ENCODE assay signal across 14 mouse cellular contexts in genomic region chr3:108392793-108393192, GRCm38 (mm10). TPM values are rescaled to one million over a fixed set of nuclear protein-coding genes. Genes with fewer than 3 reads are reported as not detected.
DNase-seq lines count a peak whose midpoint lies in the region; ATAC-seq and TF ChIP-seq lines count a peak whose summit lies in the region.
"Had no signal": no experiment of that assay in that cellular context is flagged by ENCODE, and none has a peak within 500 bp of the region (broad histone marks: within the 10 kb centered on the region; RNA-seq: fewer than 3 reads in every experiment).

No protein-coding gene starts in this region.

- no peak overlapping the region for H3K27ac ChIP-seq in forebrain, embryonic 13.5 days
- H3K27ac ChIP-seq in forebrain, embryonic 16.5 days (ENCODE audit: low read length), result no peak overlapping the region
- 0 out of 2 replicates have a peak overlapping the region, but pooled peaks have one; percentile 61 for H3K27ac ChIP-seq in kidney, postnatal 0 days
- H3K27ac ChIP-seq in kidney, embryonic 14.5 days (ENCODE audit: low read depth, low read length), result no peak overlapping the region
- no peak overlapping the region for H3K27ac ChIP-seq in stomach, embryonic 14.5 days (ENCODE audit: low read length)
- no peak overlapping the region for H3K27ac ChIP-seq in stomach, postnatal 0 days (replicated peaks)
- H3K27ac ChIP-seq: limb, embryonic 15.5 days had no signal

- no peaks in the 10 kb centered on the region for H3K27me3 ChIP-seq in forebrain, embryonic 13.5 days
- no peaks in the 10 kb centered on the region for H3K27me3 ChIP-seq in forebrain, embryonic 16.5 days (replicated peaks; ENCODE audit: control insufficient read depth, insufficient read depth, low read length)
- no peaks in the 10 kb centered on the region for H3K27me3 ChIP-seq in kidney, postnatal 0 days (ENCODE audit: insufficient read depth, low read length)
- H3K27me3 ChIP-seq in kidney, embryonic 14.5 days (ENCODE audit: control insufficient read depth, insufficient read depth, low read length), result no peaks in the 10 kb centered on the region
- H3K27me3 ChIP-seq in stomach, embryonic 14.5 days (ENCODE audit: control insufficient read depth, insufficient read depth, low read length), result no peaks in the 10 kb centered on the region
- H3K27me3 ChIP-seq in stomach, postnatal 0 days (ENCODE audit: control insufficient read depth, insufficient read depth, low read length), result no peaks in the 10 kb centered on the region
- H3K27me3 ChIP-seq: limb, embryonic 15.5 days had no signal

- H3K4me2 ChIP-seq in forebrain, embryonic 13.5 days, result no peak overlapping the region
- H3K4me2 ChIP-seq in forebrain, embryonic 16.5 days (ENCODE audit: low read length), result no peak overlapping the region
- H3K4me2 ChIP-seq in kidney, postnatal 0 days (ENCODE audit: low read length), result peak overlapping the region; percentile 29
- H3K4me2 ChIP-seq in kidney, embryonic 14.5 days (replicated peaks; ENCODE audit: low read depth, low read length), result no peak overlapping the region
- peak overlapping the region; percentile 10; the same call in 1 of the 2 replicates for H3K4me2 ChIP-seq in stomach, embryonic 14.5 days (replicated peaks; ENCODE audit: low read depth, low read length)
- H3K4me2 ChIP-seq in stomach, postnatal 0 days (replicated peaks; ENCODE audit: low read depth), result no peak overlapping the region
- H3K4me2 ChIP-seq: limb, embryonic 15.5 days had no signal

- TF ChIP-seq EP300 in stomach, postnatal 0 days (optimal IDR thresholded peaks at IDR 0.05), result no peak

- WGBS in forebrain, embryonic 13.5 days, result 51% methylated on average over 15 of the region's 15 CpGs
- WGBS in forebrain, embryonic 16.5 days, result 54% methylated on average over 15 of the region's 15 CpGs
- 55% methylated on average over 15 of the region's 15 CpGs for WGBS in kidney, postnatal 0 days
- WGBS in kidney, embryonic 14.5 days, result 61% methylated on average over 15 of the region's 15 CpGs
- WGBS in stomach, embryonic 14.5 days, result 55% methylated on average over 15 of the region's 15 CpGs
- WGBS in stomach, postnatal 0 days, result 65% methylated on average over 12 of the region's 15 CpGs

- DNase-seq in kidney, postnatal 0 days (ENCODE audit: low spot score), result no peak
- DNase-seq in stomach, postnatal 0 days (ENCODE audit: low spot score), result no peak
- DNase-seq in urinary bladder, postnatal 25 days (ENCODE audit: low spot score), result no peak
- no peak for DNase-seq in left cerebral cortex, postnatal 14 days (ENCODE audit: low spot score in 2 of 2)
- DNase-seq: adrenal gland, adult 2 months; cerebellum, adult 11 months; spleen, adult 18-20 months had no signal

- no peak overlapping the region for H3K4me3 ChIP-seq in forebrain, embryonic 13.5 days
- no peak overlapping the region for H3K4me3 ChIP-seq in forebrain, embryonic 16.5 days (replicated peaks; ENCODE audit: low read length)
- no peak overlapping the region for H3K4me3 ChIP-seq in kidney, postnatal 0 days (replicated peaks; ENCODE audit: low read depth, low read length)
- H3K4me3 ChIP-seq in kidney, embryonic 14.5 days (ENCODE audit: low read length), result no peak overlapping the region
- no peak overlapping the region for H3K4me3 ChIP-seq in stomach, embryonic 14.5 days (ENCODE audit: low read depth, low read length)
- no peak overlapping the region for H3K4me3 ChIP-seq in stomach, postnatal 0 days (ENCODE audit: low read depth, low read length)
- H3K4me3 ChIP-seq: limb, embryonic 15.5 days had no signal

- H3K36me3 ChIP-seq in forebrain, embryonic 13.5 days (ENCODE audit: poor library complexity, severe bottlenecking), result peaks cover 74% of the 10 kb centered on the region
- peaks cover 23% of the 10 kb centered on the region for H3K36me3 ChIP-seq in forebrain, embryonic 16.5 days (ENCODE audit: control insufficient read depth, insufficient read depth)
- peaks cover 22% of the 10 kb centered on the region for H3K36me3 ChIP-seq in kidney, postnatal 0 days (ENCODE audit: insufficient read depth, low read length)
- H3K36me3 ChIP-seq in kidney, embryonic 14.5 days (ENCODE audit: control insufficient read depth, insufficient read depth, low read length), result peaks cover 35% of the 10 kb centered on the region
- peaks cover under 1% of the 10 kb centered on the region for H3K36me3 ChIP-seq in stomach, embryonic 14.5 days (ENCODE audit: control insufficient read depth, insufficient read depth, low read length)
- H3K36me3 ChIP-seq in stomach, postnatal 0 days (ENCODE audit: control insufficient read depth, insufficient read depth, low read length), result no peaks in the 10 kb centered on the region; the same call in 1 of the 2 replicates

- H3K4me1 ChIP-seq in forebrain, embryonic 13.5 days, result peaks cover 17% of the 10 kb centered on the region; the same call in 1 of the 2 replicates
- peaks cover 9% of the 10 kb centered on the region for H3K4me1 ChIP-seq in forebrain, embryonic 16.5 days (replicated peaks; ENCODE audit: control insufficient read depth, insufficient read depth, low read length)
- peaks cover 5% of the 10 kb centered on the region for H3K4me1 ChIP-seq in kidney, postnatal 0 days (replicated peaks; ENCODE audit: insufficient read depth, low read length)
- H3K4me1 ChIP-seq in kidney, embryonic 14.5 days (ENCODE audit: control insufficient read depth, insufficient read depth, low read length), result peaks cover 13% of the 10 kb centered on the region; the same call in 1 of the 2 replicates
- peaks cover 13% of the 10 kb centered on the region; the same call in 1 of the 2 replicates for H3K4me1 ChIP-seq in stomach, embryonic 14.5 days (ENCODE audit: control insufficient read depth, insufficient read depth, low read length)
- H3K4me1 ChIP-seq in stomach, postnatal 0 days (replicated peaks; ENCODE audit: control insufficient read depth, insufficient read depth), result no peaks in the 10 kb centered on the region; the same call in 1 of the 2 replicates

- H3K9ac ChIP-seq in forebrain, embryonic 13.5 days, result peak overlapping the region; percentile 16
- no peak overlapping the region for H3K9ac ChIP-seq in forebrain, embryonic 16.5 days (replicated peaks; ENCODE audit: low read depth, low read length)
- H3K9ac ChIP-seq in kidney, postnatal 0 days (ENCODE audit: low read depth, low read length), result 0 out of 2 replicates have a peak overlapping the region, but pooled peaks have one; percentile 3
- H3K9ac ChIP-seq in kidney, embryonic 14.5 days (ENCODE audit: low read depth, low read length), result no peak overlapping the region
- no peak overlapping the region for H3K9ac ChIP-seq in stomach, embryonic 14.5 days (replicated peaks; ENCODE audit: low read depth, low read length)
- no peak overlapping the region for H3K9ac ChIP-seq in stomach, postnatal 0 days (ENCODE audit: low read length)
- H3K9ac ChIP-seq: limb, embryonic 15.5 days had no signal

- no peak for ATAC-seq in forebrain, embryonic 13.5 days
- ATAC-seq in forebrain, embryonic 16.5 days, result no peak
- ATAC-seq in kidney, postnatal 0 days (replicated peaks; ENCODE audit: low FRiP score, low read depth), result no peak
- no peak for ATAC-seq in kidney, embryonic 14.5 days (ENCODE audit: low FRiP score, low TSS enrichment)
- no peak for ATAC-seq in stomach, embryonic 14.5 days (ENCODE audit: insufficient number of reproducible peaks, insufficient read depth, low FRiP score, low read depth)
- ATAC-seq in stomach, postnatal 0 days (ENCODE audit: low FRiP score, low TSS enrichment), result no peak

- no peaks in the 10 kb centered on the region for H3K9me3 ChIP-seq in forebrain, embryonic 13.5 days (replicated peaks)
- no peaks in the 10 kb centered on the region for H3K9me3 ChIP-seq in forebrain, embryonic 16.5 days (ENCODE audit: control insufficient read depth, low read length)
- no peaks in the 10 kb centered on the region for H3K9me3 ChIP-seq in kidney, postnatal 0 days (replicated peaks; ENCODE audit: low read length)
- no peaks in the 10 kb centered on the region for H3K9me3 ChIP-seq in kidney, embryonic 14.5 days (ENCODE audit: control insufficient read depth, low read length)
- no peaks in the 10 kb centered on the region for H3K9me3 ChIP-seq in stomach, embryonic 14.5 days (ENCODE audit: control insufficient read depth, low read depth, low read length)
- H3K9me3 ChIP-seq in stomach, postnatal 0 days (ENCODE audit: control insufficient read depth, low read length), result no peaks in the 10 kb centered on the region
- H3K9me3 ChIP-seq: limb, embryonic 15.5 days had no signal

- intact Hi-C loops in left cerebral cortex, postnatal 14 days (cut with DNase I), result no loop called here

- TF ChIP-seq CTCF in kidney, postnatal 0 days (IDR thresholded peaks at IDR 0.05; ENCODE audit: low read depth), result no peak
- TF ChIP-seq CTCF in stomach, postnatal 0 days (IDR thresholded peaks at IDR 0.05; ENCODE audit: low read depth), result no peak

RNA-seq across cellular contexts. Expression of gene Psrc1, which starts 9.2 kb away (rescaled TPM):
- 68.6 and 68.9 TPM in 2 replicates for polyA plus RNA-seq in forebrain, embryonic 13.5 days (2015; fragmentation: Nextera tagmentation; extraction: Ambion mirVana)
- 29.0 and 29.2 TPM in 2 replicates for polyA plus RNA-seq in forebrain, embryonic 16.5 days (2015; fragmentation: Nextera tagmentation; extraction: Ambion mirVana)
- polyA plus RNA-seq in kidney, postnatal 0 days (2015; fragmentation: Nextera tagmentation; extraction: Ambion mirVana), result 19.0 and 20.4 TPM in 2 replicates
- 48.9 and 51.4 TPM in 2 replicates for polyA plus RNA-seq in kidney, embryonic 14.5 days (2014; fragmentation: Nextera tagmentation; extraction: Ambion mirVana)
- polyA plus RNA-seq in stomach, embryonic 14.5 days (2014; fragmentation: Nextera tagmentation; extraction: Ambion mirVana), result 39.3 and 44.4 TPM in 2 replicates
- polyA plus RNA-seq in stomach, postnatal 0 days (2015; fragmentation: Nextera tagmentation; extraction: Ambion mirVana), result 7.7 and 8.3 TPM in 2 replicates
- total RNA-seq in left cerebral cortex, postnatal 14 days (2021), result 10 to 100 TPM; 14.7 to 15.8 TPM

RNA-seq across cellular contexts. Expression of gene Celsr2, which starts 22.6 kb away (rescaled TPM):
- polyA plus RNA-seq in forebrain, embryonic 13.5 days (2015; fragmentation: Nextera tagmentation; extraction: Ambion mirVana), result 45.3 and 56.9 TPM in 2 replicates
- 46.7 and 47.3 TPM in 2 replicates for polyA plus RNA-seq in forebrain, embryonic 16.5 days (2015; fragmentation: Nextera tagmentation; extraction: Ambion mirVana)
- polyA plus RNA-seq in kidney, postnatal 0 days (2015; fragmentation: Nextera tagmentation; extraction: Ambion mirVana), result 15.1 and 16.9 TPM in 2 replicates
- polyA plus RNA-seq in kidney, embryonic 14.5 days (2014; fragmentation: Nextera tagmentation; extraction: Ambion mirVana), result 22.1 and 27.9 TPM in 2 replicates
- polyA plus RNA-seq in stomach, embryonic 14.5 days (2014; fragmentation: Nextera tagmentation; extraction: Ambion mirVana), result 20.6 and 21.9 TPM in 2 replicates
- polyA plus RNA-seq in stomach, postnatal 0 days (2015; fragmentation: Nextera tagmentation; extraction: Ambion mirVana), result 7.5 and 9.7 TPM in 2 replicates
- total RNA-seq in left cerebral cortex, postnatal 14 days (2021), result 100 to 1,000 TPM; 182 to 194 TPM

RNA-seq across cellular contexts. Expression of gene Mybphl, which starts 28.1 kb away (rescaled TPM):
- not detected in 2 replicates for polyA plus RNA-seq in forebrain, embryonic 13.5 days (2015; fragmentation: Nextera tagmentation; extraction: Ambion mirVana)
- 0.16 TPM in 1 of 2 replicates, not detected in the other for polyA plus RNA-seq in forebrain, embryonic 16.5 days (2015; fragmentation: Nextera tagmentation; extraction: Ambion mirVana)
- not detected in 2 replicates for polyA plus RNA-seq in kidney, postnatal 0 days (2015; fragmentation: Nextera tagmentation; extraction: Ambion mirVana)
- not detected in 2 replicates for polyA plus RNA-seq in kidney, embryonic 14.5 days (2014; fragmentation: Nextera tagmentation; extraction: Ambion mirVana)
- polyA plus RNA-seq in stomach, embryonic 14.5 days (2014; fragmentation: Nextera tagmentation; extraction: Ambion mirVana), result not detected in 2 replicates
- not detected in 2 replicates for polyA plus RNA-seq in stomach, postnatal 0 days (2015; fragmentation: Nextera tagmentation; extraction: Ambion mirVana)
- under 1 TPM in 1 of 2 experiments, not detected in 1; 0.55 TPM for total RNA-seq in left cerebral cortex, postnatal 14 days (2021)
- total RNA-seq: adrenal gland, adult 2 months; hematopoietic stem cell, adult 5-6 weeks; megakaryocyte-erythroid progenitor cell, adult 5-6 weeks had no signal
- polyA plus RNA-seq: adrenal gland, adult 2 months; limb, embryonic 15.5 days had no signal

RNA-seq across cellular contexts. Expression of gene Sars, which starts 52.2 kb away (rescaled TPM):
- polyA plus RNA-seq in forebrain, embryonic 13.5 days (2015; fragmentation: Nextera tagmentation; extraction: Ambion mirVana), result 196 and 205 TPM in 2 replicates
- polyA plus RNA-seq in forebrain, embryonic 16.5 days (2015; fragmentation: Nextera tagmentation; extraction: Ambion mirVana), result 230 and 238 TPM in 2 replicates
- 118 and 135 TPM in 2 replicates for polyA plus RNA-seq in kidney, postnatal 0 days (2015; fragmentation: Nextera tagmentation; extraction: Ambion mirVana)
- polyA plus RNA-seq in kidney, embryonic 14.5 days (2014; fragmentation: Nextera tagmentation; extraction: Ambion mirVana), result 106 and 120 TPM in 2 replicates
- polyA plus RNA-seq in stomach, embryonic 14.5 days (2014; fragmentation: Nextera tagmentation; extraction: Ambion mirVana), result 115 and 129 TPM in 2 replicates
- polyA plus RNA-seq in stomach, postnatal 0 days (2015; fragmentation: Nextera tagmentation; extraction: Ambion mirVana), result 99.5 and 102 TPM in 2 replicates
- total RNA-seq in left cerebral cortex, postnatal 14 days (2021), result 100 to 1,000 TPM; 198 to 206 TPM

Comparison
In these comparisons a context has a peak if more than half of its experiments do, and no peak if none do; other contexts are left out.
1. H3K4me2 ChIP-seq: peak in kidney, postnatal 0 days (single experiment) and stomach, embryonic 14.5 days (single experiment); none in forebrain, embryonic 13.5 days (single experiment), forebrain, embryonic 16.5 days (single experiment), kidney, embryonic 14.5 days (single experiment) and stomach, postnatal 0 days (single experiment).
2. H3K9ac ChIP-seq: peak in forebrain, embryonic 13.5 days (single experiment) and kidney, postnatal 0 days (single experiment); none in forebrain, embryonic 16.5 days (single experiment), kidney, embryonic 14.5 days (single experiment), stomach, embryonic 14.5 days (single experiment) and stomach, postnatal 0 days (single experiment).